Mouse (Mus musculus): Measurements from ENCODE around the gene Tmem186.

GRCm38 (mm10) chr16:8680470-8680869 lies 43.0 kb upstream of the Tmem186 start, which contains the start of gene Gm5767:
- no peak for TF ChIP-seq POLR2A (IDR thresholded peaks at IDR 0.05; ENCODE audit: borderline replicate concordance, low read depth, low read length)
- no peak for TF ChIP-seq CTCF (IDR thresholded peaks at IDR 0.05; ENCODE audit: low read depth, low read length)

All from bone marrow macrophage, adult 2 months (primary cell).